Mouse (Mus musculus) midbrain, embryonic 11.5 days (tissue): Measurements from ENCODE around the gene Olfr1111. TPM values are rescaled to one million over a fixed set of nuclear protein-coding genes. Genes with fewer than 3 reads are reported as not detected.
"Not testable (repeated sequence)": the region's sequence is repeated elsewhere in the genome, so short reads cannot be mapped to it uniquely, and the experiment has no call there.

Source experiments
- ATAC-seq: fragments of 200-750 bp; cut with Nextera tagmentation; 2 replicates; pipeline ENCODE4 v1.8.0; 2017; ENCODE audit warnings: moderate TSS enrichment, moderate library complexity; ENCODE audit not compliant: low FRiP score
- DNase-seq: peaks from one replicate; pipeline ENCODE4 v3.0.0; 2015; ENCODE audit warnings: low spot score; ENCODE audit errors: missing footprints
- H3K27ac ChIP-seq: fragments of 300-500 bp; sonication (generic); 2 replicates; pipeline ENCODE4 v1.5.1; 2014; ENCODE audit warnings: low read depth, low read length
- H3K27me3 ChIP-seq: fragments of 300-500 bp; sonication (generic); 2 replicates; pipeline ENCODE4 v1.6.1; 2014; ENCODE audit warnings: mild to moderate bottlenecking, low read length, moderate library complexity, mixed read lengths; ENCODE audit not compliant: control insufficient read depth, insufficient read depth
- H3K36me3 ChIP-seq: fragments of 300-500 bp; sonication (generic); 2 replicates; pipeline ENCODE4 v1.6.1; 2014; ENCODE audit warnings: mild to moderate bottlenecking, low read length, moderate library complexity, mixed read lengths; ENCODE audit not compliant: control insufficient read depth, insufficient read depth
- H3K4me1 ChIP-seq: fragments of 300-500 bp; sonication (generic); 2 replicates; pipeline ENCODE4 v1.6.1; 2014; ENCODE audit warnings: low read length; ENCODE audit not compliant: control insufficient read depth, insufficient read depth
- H3K4me2 ChIP-seq: fragments of 300-500 bp; sonication (generic); 2 replicates; pipeline ENCODE4 v1.6.1; 2014; ENCODE audit warnings: mild to moderate bottlenecking, moderate library complexity
- H3K4me3 ChIP-seq: fragments of 300-500 bp; sonication (generic); 2 replicates; pipeline ENCODE4 v1.5.1; 2014; ENCODE audit warnings: low read depth, low read length
- H3K9ac ChIP-seq: fragments of 300-500 bp; sonication (generic); 2 replicates; pipeline ENCODE4 v1.6.1; 2014; ENCODE audit warnings: low read length
- H3K9me3 ChIP-seq: fragments of 300-500 bp; sonication (generic); 2 replicates; pipeline ENCODE4 v1.6.1; 2016; ENCODE audit warnings: low read length; ENCODE audit not compliant: control insufficient read depth
- WGBS: fragments of 180-500 bp; shearing (Covaris S2); extraction: QIAGEN DNeasy Blood & Tissue Kit; methylation state at CpG from one replicate; pipeline ENCODE4 v1.1.7; 2014; 5-methylcytosine and 5-hydroxymethylcytosine counted together
- polyA plus RNA-seq: library from polyadenylated mRNA; unstranded; fragments of >200 nt; fragmentation: Nextera tagmentation; extraction: Ambion mirVana; gene quantifications from 2 replicates; pipeline ENCODE4 v1.2.1, GENCODE M21; 2014

Gene Olfr1111
- not detected in 2 replicates for polyA plus RNA-seq

DNA sequence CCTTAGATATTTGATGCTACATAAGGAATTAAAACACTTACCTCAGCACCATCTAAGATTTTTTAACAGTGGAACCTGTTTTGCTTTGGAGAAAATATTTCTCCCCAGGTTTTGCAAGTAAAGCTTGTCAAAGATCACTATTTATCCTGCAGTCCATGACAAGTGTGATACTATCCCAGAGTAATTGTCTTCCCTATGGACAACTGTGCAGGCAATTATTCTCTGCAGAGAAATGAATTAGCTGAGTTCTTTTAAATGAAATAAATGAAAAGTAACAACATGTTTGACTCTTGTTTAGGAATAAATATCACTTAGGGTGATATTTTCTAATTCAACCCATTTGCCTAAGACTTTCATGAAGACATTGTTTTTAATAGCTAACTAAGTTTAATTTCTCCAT lies at the start of gene Olfr1111:
TSS of gene Olfr1111 (minus strand) at position 101 of the 400 bp plus-strand sequence.
- Histone ChIP-seq H3K27ac (no peak within 1 kb of the TSS), H3K9me3 (no peaks in the 10 kb centered on the region), H3K4me3 (no peak within 1 kb of the TSS), H3K36me3 (no peaks in the 10 kb centered on the region), H3K27me3 (no peaks in the 10 kb centered on the region), H3K4me1 (no peaks in the 10 kb centered on the region), H3K4me2 (no peak within 1 kb of the TSS), H3K9ac (no peak within 1 kb of the TSS)
- ATAC-seq (no peak), DNase-seq (no peak)

DNA sequence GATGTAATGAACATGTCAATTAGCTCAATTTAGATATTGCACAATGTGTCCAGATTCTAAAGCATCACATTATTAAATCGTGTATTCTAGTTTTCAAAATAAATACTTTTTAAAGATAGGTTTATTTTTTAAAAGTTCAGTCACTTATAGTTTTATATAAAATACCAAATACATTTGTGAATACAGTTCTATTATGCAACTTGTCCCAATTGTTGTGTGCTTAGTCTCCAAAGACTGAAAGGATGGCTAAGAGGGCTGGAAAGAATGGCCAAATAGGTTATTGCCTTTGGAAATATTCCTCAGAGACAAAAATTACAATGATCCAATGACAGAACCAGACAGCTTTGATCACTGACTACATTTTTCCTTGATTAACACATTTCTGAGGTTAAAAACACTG lies 35.1 kb upstream of the Olfr1111 start, which contains the start of gene Olfr1112:
TSS of gene Olfr1112 (plus strand) at position 301 of the 400 bp plus-strand sequence.
- Histone ChIP-seq H3K27me3 (no peaks in the 10 kb centered on the region), H3K4me3 (no peak within 1 kb of the TSS)
- DNase-seq, result no peak

DNA sequence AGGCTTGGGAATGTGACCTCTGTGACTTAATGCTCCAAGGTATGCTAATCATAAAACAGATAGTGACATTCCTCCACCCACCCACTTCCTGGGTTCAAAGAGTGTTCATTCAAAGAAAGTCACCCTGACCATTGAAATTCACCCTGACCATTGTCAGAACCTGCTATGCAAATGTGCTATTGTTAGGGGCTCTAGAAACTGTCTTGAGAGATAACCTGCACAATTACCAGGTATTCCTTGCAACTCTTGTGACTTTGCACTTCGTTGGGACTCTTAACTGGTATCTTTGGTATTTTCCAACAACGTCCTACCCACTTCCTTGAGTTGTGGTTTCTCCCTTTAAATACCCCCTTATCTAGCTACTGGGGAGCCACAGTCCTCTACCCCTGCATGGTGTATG lies 15.3 kb upstream of the Olfr1111 start:
- not testable (repeated sequence) for H3K36me3 ChIP-seq, H3K9ac ChIP-seq, H3K27me3 ChIP-seq, ATAC-seq, DNase-seq, H3K4me1 ChIP-seq, H3K4me2 ChIP-seq, H3K4me3 ChIP-seq, H3K27ac ChIP-seq, H3K9me3 ChIP-seq
- 85% methylated on average over 2 of the region's 2 CpGs for WGBS

More for the DNA sequence above, 35.1 kb upstream of the Olfr1111 start, which contains the start of gene Olfr1112:
- Histone ChIP-seq H3K4me2 (no peak within 1 kb of the TSS), H3K4me1 (no peaks in the 10 kb centered on the region), H3K9me3 (no peaks in the 10 kb centered on the region), H3K27ac (no peak within 1 kb of the TSS), H3K9ac (no peak within 1 kb of the TSS), H3K36me3 (no peaks in the 10 kb centered on the region)
- ATAC-seq, result no peak
- 84% methylated on average over 1 of the region's 1 CpGs for WGBS

DNA sequence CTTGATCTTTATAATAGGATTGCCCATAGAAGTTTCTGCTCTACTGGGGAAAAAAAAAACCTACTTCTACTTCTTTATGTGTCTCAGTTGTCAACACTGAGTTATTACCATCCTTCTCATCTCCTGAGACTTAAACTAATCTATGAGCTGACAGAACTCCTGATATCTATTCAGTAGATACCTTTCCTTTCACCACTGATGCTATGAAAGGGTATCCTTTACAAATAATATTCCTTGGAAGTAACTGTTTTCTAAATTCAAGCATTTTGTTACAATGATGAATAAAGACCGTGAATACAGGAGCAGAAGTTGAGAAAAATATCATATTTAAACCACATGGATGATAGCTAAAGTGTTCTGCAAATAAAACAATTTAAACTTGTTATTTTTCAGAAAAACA lies 12.2 kb downstream of the Olfr1111 start, which contains the start of gene Olfr1110:
TSS of gene Olfr1110 (minus strand) at position 101 of the 400 bp plus-strand sequence.
- WGBS, result 90% methylated on average over 1 of the region's 1 CpGs

DNA sequence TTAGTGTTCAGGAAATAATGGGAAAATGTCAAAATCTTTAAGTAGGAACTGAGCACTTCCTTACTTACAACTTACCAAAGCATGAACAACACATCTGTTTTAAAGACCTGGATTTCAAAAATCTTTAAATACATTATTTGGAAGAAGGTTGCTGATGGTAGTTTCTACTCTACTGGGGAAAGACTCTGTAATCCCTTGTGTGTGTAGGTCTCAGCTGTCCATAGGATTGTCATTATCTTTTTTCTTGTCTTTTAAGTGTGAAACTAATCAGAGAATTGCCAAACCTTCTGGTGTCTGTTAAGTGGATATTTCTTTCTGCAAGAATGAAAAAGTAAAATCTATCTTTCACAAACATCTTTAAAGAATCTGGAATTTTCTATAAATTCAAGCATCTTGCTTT lies 38.0 kb downstream of the Olfr1111 start, which contains the start of gene Olfr259:
TSS of gene Olfr259 (minus strand) at position 101 of the 400 bp plus-strand sequence.
- no peaks in the 10 kb centered on the region for H3K36me3 ChIP-seq
- H3K27me3 ChIP-seq, result no peaks in the 10 kb centered on the region
- H3K4me2 ChIP-seq, result no peak within 1 kb of the TSS
- no peak within 1 kb of the TSS for H3K9ac ChIP-seq
- H3K27ac ChIP-seq, result no peak within 1 kb of the TSS
- H3K4me3 ChIP-seq, result no peak within 1 kb of the TSS
- H3K9me3 ChIP-seq, result no peaks in the 10 kb centered on the region
- ATAC-seq, result no peak
- no peak for DNase-seq
- H3K4me1 ChIP-seq, result no peaks in the 10 kb centered on the region

More for the DNA sequence above, 12.2 kb downstream of the Olfr1111 start, which contains the start of gene Olfr1110:
- no peaks in the 10 kb centered on the region for H3K9me3 ChIP-seq
- no peaks in the 10 kb centered on the region for H3K36me3 ChIP-seq
- H3K9ac ChIP-seq, result no peak within 1 kb of the TSS
- no peak within 1 kb of the TSS for H3K4me2 ChIP-seq
- H3K27ac ChIP-seq, result no peak within 1 kb of the TSS
- H3K27me3 ChIP-seq, result no peaks in the 10 kb centered on the region
- no peak for ATAC-seq
- no peak for DNase-seq
- H3K4me1 ChIP-seq, result no peaks in the 10 kb centered on the region
- no peak within 1 kb of the TSS for H3K4me3 ChIP-seq

Other genes starting within 250 kb of the Olfr1111 start
- gene Olfr1098, start 228.1 kb downstream of the Olfr1111 start, polyA plus RNA-seq, result not detected in 2 replicates
- not detected in 2 replicates for gene Olfr1099, start 191.9 kb downstream of the Olfr1111 start, polyA plus RNA-seq
- gene Olfr1100, start 172.7 kb downstream of the Olfr1111 start, polyA plus RNA-seq, result not detected in 2 replicates
- not detected in 2 replicates for gene Olfr1101, start 161.4 kb downstream of the Olfr1111 start, polyA plus RNA-seq
- not detected in 2 replicates for gene Olfr1102, start 154.2 kb downstream of the Olfr1111 start, polyA plus RNA-seq
- not detected in 2 replicates for gene Olfr1104, start 125.5 kb downstream of the Olfr1111 start, polyA plus RNA-seq
- gene Olfr1105, start 116.1 kb downstream of the Olfr1111 start, polyA plus RNA-seq, result not detected in 2 replicates
- not detected in 2 replicates for gene Olfr1106, start 100.4 kb downstream of the Olfr1111 start, polyA plus RNA-seq
- gene Olfr1107, start 76.8 kb downstream of the Olfr1111 start, polyA plus RNA-seq, result not detected in 2 replicates
- gene Olfr1109, start 56.6 kb downstream of the Olfr1111 start, polyA plus RNA-seq, result not detected in 2 replicates
- not detected in 2 replicates for gene Olfr259, start 38.1 kb downstream of the Olfr1111 start, polyA plus RNA-seq
- gene Olfr1110, start 12.3 kb downstream of the Olfr1111 start, polyA plus RNA-seq, result not detected in 2 replicates
- gene Olfr1112, start 35.2 kb upstream of the Olfr1111 start, polyA plus RNA-seq, result not detected in 2 replicates
- not detected in 2 replicates for gene Olfr1113, start 56.3 kb upstream of the Olfr1111 start, polyA plus RNA-seq
- not detected in 2 replicates for gene Olfr1115, start 95.4 kb upstream of the Olfr1111 start, polyA plus RNA-seq
- not detected in 2 replicates for gene Olfr1116, start 114.9 kb upstream of the Olfr1111 start, polyA plus RNA-seq
- not detected in 2 replicates for gene Olfr1118, start 155.0 kb upstream of the Olfr1111 start, polyA plus RNA-seq
- gene Olfr1120, start 202.2 kb upstream of the Olfr1111 start, polyA plus RNA-seq, result not detected in 2 replicates
- gene Olfr1121, start 217.3 kb upstream of the Olfr1111 start, polyA plus RNA-seq, result not detected in 2 replicates
- gene Olfr1122, start 233.2 kb upstream of the Olfr1111 start, polyA plus RNA-seq, result not detected in 2 replicates